Mouse (Mus musculus) kidney, adult 18-20 months (tissue): Measurements from ENCODE around the gene 2900026A02Rik.
A peak's percentile ranks its signal among the peaks of the same experiment; 100 is the strongest.

ENCODE experiments used
- DNase-seq: peaks from one replicate; pipeline ENCODE4 v3.0.0; 2021

Gene 2900026A02Rik

DNA sequence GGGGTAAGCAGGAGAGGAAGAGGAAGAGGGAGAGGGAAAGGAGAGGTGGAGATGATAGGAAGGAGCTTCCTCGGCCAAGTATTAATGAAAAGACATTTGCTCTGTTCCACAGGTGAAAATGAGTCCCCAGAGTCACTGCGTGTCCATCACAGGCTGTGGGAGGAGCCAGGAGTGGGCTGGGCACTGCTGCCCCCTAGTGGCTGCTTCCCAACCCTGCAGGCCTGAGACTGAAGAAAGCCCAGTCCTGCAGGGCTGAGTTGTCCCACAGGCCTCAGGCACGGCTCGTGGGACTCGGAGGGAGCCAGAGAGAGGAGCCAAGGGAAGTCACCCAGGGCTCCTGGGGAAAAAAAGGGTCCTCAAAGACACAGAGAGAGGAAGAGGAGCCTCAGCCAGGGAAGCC, 47.7 kb downstream of the 2900026A02Rik start:
- DNase-seq, result peak; percentile 79

DNA sequence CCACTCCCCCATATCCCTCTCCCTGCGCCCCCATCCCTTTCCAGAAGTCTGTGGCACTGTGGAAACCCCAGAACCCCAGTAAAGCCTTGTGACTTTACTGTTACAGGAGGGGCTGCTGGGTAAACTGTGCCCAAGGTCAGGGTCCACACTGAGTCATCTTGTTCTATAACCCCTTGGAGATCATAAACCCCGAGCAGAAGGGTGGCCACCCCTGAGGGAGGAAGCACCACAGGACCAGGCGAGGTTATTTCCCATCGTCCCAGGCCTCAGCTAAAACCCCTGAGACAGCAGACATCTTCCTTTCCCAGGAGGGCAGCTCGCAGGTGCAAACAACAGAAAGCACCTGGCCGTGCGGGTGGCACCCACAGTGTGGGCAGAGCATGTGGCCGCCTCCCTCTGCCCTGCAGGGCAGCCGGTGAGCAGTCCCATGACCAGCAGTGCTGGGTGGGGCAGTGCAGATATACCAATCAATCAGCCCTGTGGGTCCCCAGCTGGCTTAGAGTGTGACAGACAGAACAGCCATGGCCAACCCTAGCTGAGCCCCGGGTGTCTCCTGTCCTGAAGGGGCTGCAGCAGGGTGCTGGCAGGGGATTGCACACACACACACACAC, 49.0 kb downstream of the 2900026A02Rik start:
- DNase-seq, result no peak

DNA sequence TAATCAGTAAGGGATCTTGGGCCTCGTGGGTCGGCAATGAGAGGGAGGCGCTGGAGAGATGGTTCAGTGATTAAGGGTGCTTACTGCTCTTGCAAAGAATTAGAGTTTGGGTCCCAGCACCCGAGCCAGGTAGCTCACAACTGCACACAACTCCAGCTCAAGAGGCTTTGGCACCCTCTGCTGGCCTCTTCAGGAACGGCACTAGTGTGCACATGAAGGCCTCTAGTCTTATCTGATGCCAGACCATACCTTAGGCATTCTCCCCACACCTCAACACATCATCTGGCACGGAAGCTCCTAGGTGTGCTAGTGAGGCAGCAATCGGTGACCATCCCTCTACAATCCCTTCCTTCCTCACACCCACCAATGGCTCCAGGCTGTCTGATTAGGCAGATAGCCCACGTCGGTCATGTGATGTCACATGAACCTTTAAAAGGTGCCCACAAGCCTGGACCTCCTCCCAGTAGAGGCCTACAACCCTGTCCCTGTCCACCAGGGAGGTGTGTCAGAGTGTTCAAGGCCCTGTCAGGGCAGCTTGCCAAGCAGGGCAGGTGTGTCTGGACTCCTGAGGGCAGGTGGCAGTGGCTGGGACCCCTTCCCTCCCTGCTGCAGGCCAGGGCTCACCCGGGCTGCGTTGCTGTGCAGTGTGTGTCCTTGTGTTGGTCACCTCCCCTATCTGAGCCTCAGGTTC, 50.8 kb downstream of the 2900026A02Rik start:
- DNase-seq, result no peak

DNA sequence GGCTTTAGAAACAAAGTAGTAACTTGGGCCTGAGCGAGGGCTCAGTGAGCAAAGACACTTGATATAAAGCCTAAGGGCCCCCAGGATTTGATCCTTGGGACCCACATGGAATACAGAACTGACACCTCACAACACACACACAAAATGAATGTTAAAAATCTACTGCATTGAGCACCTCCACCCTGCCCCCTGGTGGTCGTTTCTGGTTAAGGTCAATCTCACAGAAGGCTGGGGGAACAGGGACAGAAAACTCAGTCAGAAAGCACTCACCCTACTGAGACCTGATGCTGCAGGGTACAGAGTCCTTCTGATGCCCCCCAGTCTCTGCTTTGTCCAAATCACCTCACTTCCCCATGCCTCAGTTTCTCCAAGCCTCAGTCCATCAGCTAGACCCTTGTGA, 53.3 kb downstream of the 2900026A02Rik start:
- no peak for DNase-seq

DNA sequence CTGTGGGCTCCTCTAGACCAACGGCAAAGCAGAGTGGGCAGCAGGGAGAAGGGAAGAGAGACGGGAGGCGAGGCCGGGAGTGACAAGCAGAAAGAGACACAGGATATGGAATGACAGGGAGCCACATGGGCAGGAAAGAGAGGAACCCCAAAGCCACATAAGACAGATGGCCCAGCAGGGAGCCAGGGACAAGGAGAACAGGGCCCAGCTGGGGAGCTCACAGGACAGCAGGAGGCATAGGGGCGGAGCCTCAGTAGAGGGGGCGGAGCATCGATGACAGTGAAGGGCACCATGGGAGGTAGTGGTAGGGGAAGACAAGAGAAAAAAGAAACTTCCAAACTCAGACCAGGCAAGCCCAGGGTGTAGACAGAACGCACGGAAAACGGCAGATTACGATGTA, 55.6 kb downstream of the 2900026A02Rik start:
- no peak for DNase-seq

DNA sequence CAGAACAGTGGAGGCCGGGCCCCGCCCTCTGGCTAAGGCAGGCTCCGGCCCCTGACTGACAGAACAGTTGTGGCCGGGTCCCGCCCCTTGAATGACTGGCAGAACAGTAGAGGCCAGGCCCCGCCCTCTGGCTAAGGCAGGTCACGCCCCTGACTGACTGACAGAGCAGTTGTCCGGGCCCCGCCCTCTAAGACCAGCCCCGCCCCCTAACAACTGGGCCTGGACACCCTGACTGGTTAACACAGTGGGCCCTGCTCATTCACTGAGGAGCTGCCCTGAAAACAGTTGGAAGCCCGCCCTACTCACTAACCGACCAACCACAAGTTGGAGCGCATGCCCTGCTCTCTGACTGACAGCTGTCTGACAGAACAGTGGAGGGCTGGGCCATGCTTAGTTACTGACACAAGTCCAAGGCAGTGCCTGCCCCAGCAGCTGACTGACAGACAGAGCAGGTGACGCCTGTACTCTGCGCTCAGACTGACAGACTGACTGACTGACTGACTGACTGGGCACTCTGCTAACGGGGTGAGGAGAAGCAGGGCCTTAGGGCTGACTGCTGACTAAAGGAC, 56.1 kb downstream of the 2900026A02Rik start:
- peak; percentile 68 for DNase-seq

DNA sequence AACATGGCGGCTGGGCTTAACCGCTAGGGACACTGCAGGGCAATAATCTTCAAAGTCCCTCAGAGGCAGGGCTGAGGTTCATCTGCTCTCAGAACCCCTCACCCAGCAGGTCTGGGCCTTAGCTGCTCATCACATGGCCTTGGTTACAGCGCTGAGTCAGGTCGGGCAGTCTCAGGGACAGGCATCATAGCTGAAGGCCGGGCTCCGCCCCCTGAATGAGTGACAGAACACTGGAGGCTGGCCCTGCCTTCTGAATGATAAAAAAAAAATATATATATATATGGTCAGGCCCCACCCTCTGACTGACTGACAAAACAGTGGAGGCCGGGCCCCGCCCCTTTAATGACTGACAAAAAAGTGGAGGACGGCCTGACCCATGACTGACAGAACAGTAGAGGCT, 56.6 kb downstream of the 2900026A02Rik start:
- no peak for DNase-seq

DNA sequence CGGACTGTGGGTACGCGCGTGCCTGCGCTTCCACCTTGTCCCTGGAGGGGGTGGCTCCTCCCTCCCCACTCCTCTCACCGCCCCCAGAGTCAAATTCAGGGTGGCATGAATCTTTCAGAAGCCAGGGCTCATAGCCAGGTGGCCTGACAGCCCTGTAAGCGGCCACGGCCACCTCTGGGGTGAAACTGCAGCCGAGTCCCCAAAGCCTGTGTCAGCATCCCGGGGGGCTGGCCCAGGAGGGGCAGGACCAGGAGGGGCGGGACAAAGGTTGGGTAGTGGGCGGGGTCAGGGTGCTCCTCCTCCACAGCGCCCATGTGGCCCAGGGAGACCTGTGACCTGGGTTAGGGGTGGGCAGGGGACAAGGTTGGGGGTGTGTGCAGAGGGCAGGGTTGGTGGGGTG, 57.9 kb downstream of the 2900026A02Rik start:
- no peak for DNase-seq

DNA sequence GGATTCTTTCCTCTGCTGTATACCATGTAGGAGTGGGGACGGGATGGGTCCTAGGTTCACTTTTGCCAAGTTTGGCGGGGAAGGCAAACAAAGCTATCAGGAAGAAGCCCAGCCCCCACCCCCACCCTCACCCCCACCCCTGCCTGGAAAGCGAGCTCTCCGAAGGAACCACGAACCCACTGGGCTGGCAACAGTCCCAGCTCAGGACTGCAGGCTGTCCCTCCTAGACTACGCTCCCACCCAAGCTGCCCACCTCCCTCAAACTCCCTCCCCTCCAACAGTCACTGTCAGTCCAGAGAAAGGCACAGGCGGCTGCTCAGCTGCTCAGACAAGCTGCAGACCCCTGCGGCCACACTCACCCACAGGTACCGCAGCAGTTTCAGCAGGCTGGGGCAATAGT, 58.3 kb downstream of the 2900026A02Rik start:
- DNase-seq, result no peak

DNA sequence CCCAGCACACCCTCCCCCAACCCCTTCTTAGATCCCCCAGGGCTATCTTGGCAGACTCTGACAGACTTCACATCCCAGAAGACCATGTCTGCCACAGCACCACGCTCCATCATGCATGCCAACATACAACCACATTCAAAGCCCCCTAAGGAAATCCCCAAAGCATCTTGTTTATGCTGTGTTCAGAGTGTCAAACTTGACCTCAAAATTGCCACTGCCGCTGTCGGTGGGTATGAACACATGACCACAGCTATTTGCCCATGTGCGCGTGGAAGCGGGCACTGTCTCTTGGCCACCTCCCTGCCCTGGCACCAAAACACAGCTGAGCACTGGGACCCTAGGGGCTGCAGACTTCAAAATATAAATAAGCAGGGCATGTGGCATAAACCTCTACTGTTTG, 59.5 kb downstream of the 2900026A02Rik start:
- DNase-seq, result no peak

DNA sequence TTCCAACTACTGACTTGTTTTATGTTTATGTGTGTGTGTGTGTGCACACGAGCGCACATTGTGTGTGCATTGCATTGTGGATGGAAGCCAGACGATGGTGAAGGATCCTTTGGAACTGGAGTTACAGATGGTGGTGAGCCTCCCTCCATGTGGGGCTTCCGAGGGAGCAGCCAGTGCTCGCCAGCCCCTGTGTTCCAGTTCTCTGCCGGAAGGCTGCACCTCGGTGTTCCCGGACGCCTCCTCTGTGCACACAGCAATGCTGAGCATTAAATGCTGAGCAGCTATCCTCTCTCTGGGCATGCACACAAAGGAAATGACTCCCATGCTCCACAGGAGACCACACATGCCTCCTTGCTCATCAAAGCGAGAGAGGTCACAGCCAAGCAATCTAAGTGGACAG, 60.7 kb downstream of the 2900026A02Rik start:
- no peak for DNase-seq

DNA sequence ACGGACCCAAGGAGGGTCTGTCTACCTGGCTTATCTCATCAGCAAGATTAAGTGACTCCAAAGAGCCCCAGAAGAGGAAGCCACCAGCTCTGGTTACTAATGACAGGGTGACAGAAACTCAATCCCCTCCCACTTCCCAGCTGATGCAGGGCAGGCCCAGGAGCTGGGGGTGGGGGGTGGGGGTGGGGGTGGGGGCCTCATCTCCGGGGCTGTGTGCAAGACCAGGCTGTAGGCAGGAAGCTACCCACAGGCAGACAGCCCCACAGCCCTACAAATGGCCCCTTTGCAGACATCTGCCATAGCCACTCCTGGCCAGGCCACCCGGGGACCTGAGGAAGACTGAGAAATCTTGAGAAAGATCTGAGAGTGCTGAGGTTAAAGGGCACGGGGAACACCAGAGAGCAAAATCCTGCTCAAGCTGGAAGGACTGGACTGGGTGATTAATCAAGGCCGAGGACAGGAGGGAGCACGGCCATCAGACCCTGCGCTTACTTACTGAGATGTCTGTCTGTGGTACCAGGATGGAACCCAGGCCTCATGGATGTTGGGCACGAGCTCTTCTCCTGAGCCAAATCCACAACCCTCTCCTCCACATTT, 62.2 kb downstream of the 2900026A02Rik start:
- no peak for DNase-seq

DNA sequence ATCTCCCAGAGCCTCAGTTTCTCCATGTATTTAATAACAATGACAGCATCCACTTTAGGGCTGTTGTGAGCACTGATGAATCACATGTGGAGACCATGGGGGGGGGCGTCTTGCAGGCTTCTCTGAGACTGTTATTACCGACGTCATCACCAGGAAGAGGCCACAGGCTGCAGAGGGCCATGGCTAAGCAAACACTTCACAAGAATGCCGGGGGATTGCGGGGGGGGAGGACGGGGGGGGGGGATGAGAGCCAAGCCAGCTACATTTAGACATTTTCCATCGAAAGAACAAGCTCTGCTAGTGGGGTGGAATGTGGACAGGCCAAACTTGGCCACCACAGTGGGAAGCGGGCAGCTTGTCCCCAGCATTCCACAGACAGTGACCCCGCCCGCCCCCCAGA, 63.4 kb downstream of the 2900026A02Rik start:
- no peak for DNase-seq

DNA sequence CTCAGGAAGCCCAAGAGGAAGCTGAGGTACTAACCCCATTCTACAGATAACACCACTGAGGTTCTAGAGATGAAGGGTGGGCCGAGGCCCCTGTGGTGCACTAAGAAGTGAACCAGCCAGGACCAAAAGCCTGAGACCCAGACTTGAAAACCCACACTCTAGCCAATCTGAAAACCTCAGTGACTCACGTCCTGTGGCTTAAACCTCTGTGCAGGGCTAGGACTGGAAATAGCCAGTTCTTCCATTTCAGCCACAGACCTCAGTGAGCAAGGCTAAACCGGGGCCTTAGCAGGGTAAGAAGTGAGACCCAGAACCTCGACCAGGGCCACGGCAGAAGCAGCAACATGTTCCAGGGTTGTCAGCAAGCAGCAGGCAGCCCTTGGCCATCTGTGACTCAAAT, 64.0 kb downstream of the 2900026A02Rik start:
- no peak for DNase-seq

DNA sequence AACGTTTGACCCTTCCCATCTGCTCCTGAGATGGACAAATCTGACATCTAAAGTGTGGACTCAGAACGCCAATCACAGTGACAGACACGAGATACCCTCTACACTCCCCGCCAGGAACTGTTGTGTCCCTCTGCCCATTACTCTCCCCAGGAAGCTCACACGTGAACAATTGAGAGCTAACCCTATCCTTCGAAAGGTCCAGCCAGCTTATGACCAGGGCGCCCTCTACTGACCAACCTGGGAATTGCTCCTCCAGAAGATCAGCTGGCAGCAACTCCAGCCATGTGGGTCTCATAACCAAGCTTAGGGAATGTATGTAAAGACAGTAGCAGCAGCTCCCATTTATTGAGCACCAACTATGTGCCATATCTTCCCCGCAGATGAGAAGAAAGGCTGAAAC, 65.9 kb downstream of the 2900026A02Rik start:
- peak; percentile 82 for DNase-seq

DNA sequence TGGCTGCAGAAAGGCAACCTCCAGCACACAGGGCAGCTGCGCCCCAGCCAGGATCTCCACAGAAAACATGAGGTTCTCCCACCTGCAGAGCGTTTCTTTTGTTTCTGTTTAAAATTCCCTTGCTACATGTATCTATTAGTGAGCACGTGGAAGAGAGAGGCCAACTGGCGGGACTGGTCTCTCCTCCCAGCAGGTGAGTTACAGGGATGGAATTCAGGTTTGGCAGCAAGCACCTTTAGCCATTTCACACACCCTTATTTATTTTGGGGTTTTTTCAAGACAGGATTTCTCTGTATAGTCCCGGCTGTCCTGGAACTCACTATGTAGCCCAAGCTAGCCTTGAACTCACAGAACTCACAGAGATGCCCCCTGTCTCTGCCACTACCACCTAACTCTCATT, 66.6 kb downstream of the 2900026A02Rik start:
- DNase-seq, result no peak

DNA sequence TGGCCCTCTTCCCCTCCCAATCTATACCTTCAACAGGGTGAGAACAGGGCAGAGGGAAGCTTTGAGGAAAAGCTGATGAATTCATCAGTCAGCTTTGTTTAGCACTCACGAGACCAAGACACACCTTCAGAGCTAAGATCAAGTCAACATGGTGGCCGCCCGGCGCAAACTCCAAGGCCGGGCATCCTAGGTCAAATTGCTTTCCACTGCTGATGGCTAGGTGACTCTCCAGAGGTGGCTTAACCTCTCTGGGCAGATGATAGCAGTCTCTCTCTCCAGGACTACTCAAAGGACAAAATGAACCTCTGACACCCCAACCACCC, 67.6 kb downstream of the 2900026A02Rik start:
- DNase-seq, result no peak

DNA sequence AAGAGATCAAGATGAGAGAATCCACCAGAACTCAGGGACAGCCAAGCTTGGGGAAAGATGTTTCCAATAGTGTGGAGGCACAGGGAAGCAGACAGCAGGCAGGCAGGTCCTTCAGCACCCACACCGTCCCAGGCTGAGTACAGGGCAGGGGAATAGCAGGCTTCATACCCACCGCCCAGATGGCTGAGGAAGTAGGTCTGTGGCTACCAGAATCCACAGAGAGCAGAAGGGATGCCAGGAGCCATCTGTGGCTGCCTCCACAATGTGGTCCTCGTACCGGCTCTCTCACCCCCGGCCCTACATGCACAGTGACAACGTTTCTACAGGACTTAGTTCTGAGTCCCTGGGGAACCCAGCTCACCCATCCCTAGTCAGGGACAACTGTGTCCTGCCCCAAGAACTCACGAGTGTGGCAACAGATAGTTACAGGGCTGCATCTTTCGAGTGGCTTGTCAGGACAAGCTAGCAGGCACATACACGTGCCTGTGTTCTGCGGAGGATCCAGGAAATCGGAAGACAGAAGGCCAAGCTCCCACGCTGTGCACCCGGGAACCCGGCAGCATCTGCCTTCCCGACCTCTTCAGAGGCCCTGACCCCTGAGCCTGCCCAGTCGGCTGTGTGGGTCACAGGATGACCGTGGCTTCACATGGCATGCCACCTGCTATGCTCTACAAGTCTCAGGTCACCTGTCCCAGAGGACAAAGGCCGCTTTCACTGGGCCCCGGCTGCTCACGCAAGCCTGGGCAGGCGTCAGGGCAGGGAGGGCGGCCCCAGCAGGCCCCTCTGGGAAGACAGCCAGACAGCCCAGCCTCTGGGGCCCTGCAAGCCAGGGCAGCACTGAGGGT, 68.2 kb downstream of the 2900026A02Rik start:
- peak; percentile 75 for DNase-seq

DNA sequence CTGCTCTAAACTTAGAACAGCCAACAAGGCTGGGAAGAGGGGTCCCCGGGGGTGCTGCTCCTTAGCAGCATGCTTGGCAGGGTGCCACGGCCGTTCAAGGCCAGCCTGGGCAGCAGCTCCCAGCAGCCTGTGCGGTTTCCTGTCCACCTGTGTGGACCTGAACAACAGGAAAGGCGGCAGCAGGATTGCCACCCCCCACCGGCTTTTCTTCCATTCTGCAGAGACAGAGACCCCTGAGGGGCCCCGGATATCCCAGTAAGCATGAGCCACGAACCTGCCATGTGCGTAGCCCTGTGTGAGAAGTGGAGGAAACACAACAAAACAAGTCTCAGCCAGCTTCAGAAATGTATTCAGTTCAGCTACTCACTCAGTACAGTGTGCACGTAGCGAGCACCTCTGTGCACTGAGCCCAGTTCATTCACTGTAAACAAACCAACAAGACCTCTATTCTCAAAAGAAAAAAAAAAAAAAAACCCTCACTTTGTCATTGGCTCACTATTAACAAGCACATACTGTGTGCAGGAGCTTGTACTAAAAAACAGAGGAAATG, 69.4 kb downstream of the 2900026A02Rik start:
- no peak for DNase-seq

DNA sequence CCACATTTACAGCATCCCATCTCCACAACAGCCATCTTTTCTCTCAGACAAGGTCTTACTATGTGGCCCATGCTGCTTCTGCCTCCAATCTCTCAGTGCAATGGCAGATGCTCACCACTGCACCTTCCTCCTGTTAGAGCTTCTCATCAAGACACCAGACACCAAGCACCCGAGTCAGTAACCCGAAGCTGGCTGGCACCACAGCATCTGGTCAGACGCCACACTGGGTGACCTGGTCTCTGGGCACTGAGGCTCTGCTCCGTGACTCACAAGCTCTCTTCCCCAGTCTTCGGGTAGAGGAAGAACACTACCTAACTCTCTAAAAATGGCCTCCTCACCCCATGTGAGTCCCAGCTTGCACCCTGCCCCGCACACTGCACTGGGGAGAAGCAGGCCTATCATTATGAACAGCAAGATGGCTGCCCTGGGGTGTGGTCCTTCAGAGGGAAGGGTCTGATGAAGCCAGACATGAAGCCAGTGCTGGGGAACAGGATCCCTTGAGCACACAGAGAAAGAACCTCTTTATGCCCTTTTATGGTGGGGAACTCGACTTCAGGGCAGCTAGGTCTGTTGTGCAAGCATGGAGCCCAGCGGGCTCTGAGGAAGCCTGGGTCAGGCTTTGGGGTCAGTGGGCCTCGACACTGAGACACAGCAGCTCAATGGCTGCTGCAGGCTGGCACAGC, 70.0 kb downstream of the 2900026A02Rik start:
- no peak for DNase-seq

DNA sequence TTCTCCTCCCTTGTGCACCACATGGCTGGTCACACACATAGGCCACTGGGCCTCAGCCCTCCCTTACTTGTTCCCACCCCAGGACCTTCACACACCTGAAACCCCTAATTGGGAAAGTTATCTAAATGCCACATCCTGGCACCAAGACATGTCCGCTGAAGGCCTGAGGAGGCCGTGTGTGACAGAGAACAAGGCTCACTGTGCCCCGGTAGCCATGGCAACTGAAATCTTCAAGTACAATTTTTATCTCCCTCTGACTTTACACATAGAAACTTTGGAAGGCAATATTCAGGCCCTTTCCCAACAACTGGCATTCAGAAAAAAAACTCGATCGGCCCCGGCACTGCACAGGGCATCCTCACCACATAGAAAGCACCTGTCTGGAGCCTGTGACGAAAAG, 72.0 kb downstream of the 2900026A02Rik start:
- no peak for DNase-seq

DNA sequence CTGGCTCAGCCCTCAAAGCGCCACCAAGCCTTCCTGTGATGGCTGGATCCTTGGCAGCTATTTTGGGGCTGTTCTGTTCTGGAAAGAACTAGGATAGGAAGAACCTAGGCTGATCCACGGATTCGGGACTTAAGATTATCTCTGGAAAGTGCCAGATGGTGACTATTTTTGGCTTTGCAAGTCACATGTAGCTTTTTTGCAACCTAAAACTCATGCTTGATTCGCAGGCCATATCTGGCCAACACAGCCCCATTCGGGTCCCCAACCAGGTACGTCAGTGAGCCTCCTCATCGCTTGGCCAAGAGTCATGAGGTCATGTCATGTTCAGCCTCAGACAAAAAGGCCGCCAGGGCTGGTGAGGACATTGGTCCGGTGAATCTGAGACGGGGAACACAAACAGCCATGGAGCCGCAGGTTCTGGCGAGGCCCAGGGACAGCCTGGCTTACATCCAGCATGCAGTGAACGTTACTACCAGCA, 73.0 kb downstream of the 2900026A02Rik start:
- DNase-seq, result no peak
